Mouse (Mus musculus) lung, postnatal 0 days (tissue): Measurements from ENCODE around the gene Ech1.

Experiments
- CTCF ChIP-seq: IDR thresholded peaks from 2 replicates; pipeline ENCODE4 v1.5.1; 2016; ENCODE audit warnings: antibody characterized with exemption, mild to moderate bottlenecking
- EP300 ChIP-seq: IDR thresholded peaks from 2 replicates; pipeline ENCODE4 v1.6.1; 2016; ENCODE audit warnings: antibody characterized with exemption, mild to moderate bottlenecking, control low read depth

DNA sequence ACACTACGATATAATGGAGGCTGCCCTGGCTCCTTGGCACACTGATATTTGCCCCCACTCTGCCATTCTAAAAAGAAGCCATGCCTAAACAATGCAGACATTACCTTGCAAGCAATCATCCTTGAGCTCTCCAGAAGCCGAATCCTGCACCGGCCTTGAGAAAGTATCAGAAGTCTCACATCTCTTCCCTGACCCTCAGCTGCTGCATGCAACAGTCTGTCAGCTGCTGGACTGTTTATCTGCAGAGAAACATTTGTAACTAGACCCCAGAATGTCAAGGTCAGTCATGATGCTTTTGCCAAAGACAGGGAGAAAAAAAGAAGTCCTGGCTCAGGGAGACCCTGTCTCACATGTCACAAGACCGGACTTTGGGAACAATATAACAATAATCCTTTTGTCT lies 51.1 kb downstream of the Ech1 start:
- no peak for TF ChIP-seq CTCF
- TF ChIP-seq EP300: no peak
